Mouse (Mus musculus): ENCODE data around the gene Cmpk2.
"Not testable (repeated sequence)": the region's sequence is repeated elsewhere in the genome, so short reads cannot be mapped to it uniquely, and the experiment has no call there.

The Cmpk2 gene

GRCm38 (mm10) chr12:26469098-26470041 lies at the start of gene Cmpk2:
Gene Cmpk2 (plus strand): TSS chr12:26469204.
- DNase-seq (ENCODE audit: low read depth, low spot score): peak; percentile 82

GRCm38 (mm10) chr12:26424841-26425240 lies 44.2 kb upstream of the Cmpk2 start:
- DNase-seq (ENCODE audit: low read depth, low spot score): peak; percentile 41

- not testable (repeated sequence) for DNase-seq (ENCODE audit: low read depth, low spot score)
Observed at GRCm38 (mm10) chr12:26428771-26429170, 40.2 kb upstream of the Cmpk2 start.

- no peak for DNase-seq (ENCODE audit: low read depth, low spot score)
Observed at GRCm38 (mm10) chr12:26436334-26436733, 32.7 kb upstream of the Cmpk2 start.

- no peak for DNase-seq (ENCODE audit: low read depth, low spot score)
Observed at GRCm38 (mm10) chr12:26437950-26438349, 31.1 kb upstream of the Cmpk2 start.

- DNase-seq (ENCODE audit: low read depth, low spot score): no peak
Observed at GRCm38 (mm10) chr12:26439366-26439765, 29.6 kb upstream of the Cmpk2 start.

- DNase-seq (ENCODE audit: low read depth, low spot score): peak; percentile 19
Observed at GRCm38 (mm10) chr12:26444054-26444453, 24.9 kb upstream of the Cmpk2 start.

GRCm38 (mm10) chr12:26444511-26444910 lies 24.5 kb upstream of the Cmpk2 start:
- DNase-seq (ENCODE audit: low read depth, low spot score): no peak

GRCm38 (mm10) chr12:26446377-26447045 lies 22.5 kb upstream of the Cmpk2 start:
- no peak for DNase-seq (ENCODE audit: low read depth, low spot score)

- DNase-seq (ENCODE audit: low read depth, low spot score): no peak
Observed at GRCm38 (mm10) chr12:26449483-26449882, 19.5 kb upstream of the Cmpk2 start.

- DNase-seq (ENCODE audit: low read depth, low spot score): no peak
Observed at GRCm38 (mm10) chr12:26451150-26451549, 17.9 kb upstream of the Cmpk2 start.

- DNase-seq (ENCODE audit: low read depth, low spot score): no peak
Observed at GRCm38 (mm10) chr12:26452951-26453350, 16.1 kb upstream of the Cmpk2 start.

GRCm38 (mm10) chr12:26454682-26455081 lies 14.3 kb upstream of the Cmpk2 start:
- DNase-seq (ENCODE audit: low read depth, low spot score): no peak

GRCm38 (mm10) chr12:26456028-26456698 lies 12.8 kb upstream of the Cmpk2 start, which contains the start of gene Rsad2:
Gene Rsad2 (minus strand): TSS chr12:26456452.
- DNase-seq (ENCODE audit: low read depth, low spot score): no peak

- no peak for DNase-seq (ENCODE audit: low read depth, low spot score)
Observed at GRCm38 (mm10) chr12:26460091-26460490, 8.9 kb upstream of the Cmpk2 start.

- DNase-seq (ENCODE audit: low read depth, low spot score): no peak
Observed at GRCm38 (mm10) chr12:26465600-26465999, 3.4 kb upstream of the Cmpk2 start.

- DNase-seq (ENCODE audit: low read depth, low spot score): peak; percentile 22
Observed at GRCm38 (mm10) chr12:26470042-26470409, 1.0 kb downstream of the Cmpk2 start.

- DNase-seq (ENCODE audit: low read depth, low spot score): no peak
Observed at GRCm38 (mm10) chr12:26471376-26471775, 2.4 kb downstream of the Cmpk2 start.

GRCm38 (mm10) chr12:26472770-26473481 lies 3.9 kb downstream of the Cmpk2 start:
- no peak for DNase-seq (ENCODE audit: low read depth, low spot score)

- no peak for DNase-seq (ENCODE audit: low read depth, low spot score)
Observed at GRCm38 (mm10) chr12:26473746-26474145, 4.7 kb downstream of the Cmpk2 start.

- DNase-seq (ENCODE audit: low read depth, low spot score): no peak
Observed at GRCm38 (mm10) chr12:26477198-26477597, 8.2 kb downstream of the Cmpk2 start.

Data from telencephalon, adult 2 months (tissue).